Mouse (Mus musculus): ENCODE measurements around the gene Gm20388. TPM values are rescaled to one million over a fixed set of nuclear protein-coding genes. Genes with fewer than 3 reads are reported as not detected.
"Not testable (repeated sequence)": the region's sequence is repeated elsewhere in the genome, so short reads cannot be mapped to it uniquely, and the experiment has no call there.

The Gm20388 gene
- polyA plus RNA-seq, 1 experiment: 28.1 TPM

DNA sequence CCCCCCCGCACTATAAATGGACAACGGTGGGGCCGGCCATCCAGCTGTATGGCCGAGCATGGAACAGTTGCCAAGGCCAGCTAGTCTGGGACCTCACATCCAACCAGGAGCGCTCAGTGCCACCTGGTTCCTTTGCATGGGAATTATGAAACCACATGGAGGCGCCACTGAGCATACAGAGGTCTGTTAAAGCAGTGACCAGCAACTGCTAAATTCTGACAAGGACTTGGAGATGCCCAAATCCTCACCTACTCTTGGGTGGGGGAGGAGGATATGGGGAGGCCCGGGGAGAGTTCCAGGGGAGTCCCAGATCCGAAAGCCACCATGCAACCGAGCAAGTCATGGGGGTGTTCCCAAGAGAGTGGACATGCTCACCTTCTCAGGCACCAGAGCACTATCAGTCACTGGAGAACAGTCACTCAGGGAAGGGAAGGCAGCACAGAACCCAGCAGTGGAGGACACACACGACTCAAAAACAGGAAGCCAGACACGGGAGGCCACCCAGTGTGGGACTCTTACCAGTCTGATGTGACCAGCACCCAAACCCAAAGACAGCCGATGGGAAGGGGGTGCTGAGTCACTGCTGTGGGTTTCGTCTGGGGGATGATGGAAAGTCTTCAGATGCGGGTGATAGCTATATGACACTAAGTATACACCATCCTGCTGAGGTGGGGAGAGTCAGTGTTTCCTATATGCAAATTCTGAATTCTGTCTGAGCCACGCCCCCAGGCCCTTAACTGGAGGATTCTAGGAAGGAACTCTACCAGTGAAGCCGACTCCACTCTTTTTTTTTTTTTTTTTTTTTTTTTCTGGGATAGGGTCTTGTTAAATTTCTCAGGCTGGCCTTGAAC is 422.0 kb downstream of the Gm20388 start:
- H3K4me3 ChIP-seq (ENCODE audit: low read depth, low read length): no peak overlapping the region
- H3K9me3 ChIP-seq (replicated peaks; ENCODE audit: control insufficient read depth, insufficient read depth, low read length, poor library complexity, severe bottlenecking): no peaks in the 10 kb centered on the region
- peak overlapping the region; percentile 71 for H3K27ac ChIP-seq (ENCODE audit: insufficient read depth, low read length)
- no peaks in the 10 kb centered on the region for H3K36me3 ChIP-seq (ENCODE audit: control insufficient read depth, insufficient read depth, low read length, poor library complexity, severe bottlenecking)
- no peak overlapping the region; the same call in 1 of the 2 replicates for H3K9ac ChIP-seq (ENCODE audit: low read depth, poor library complexity, severe bottlenecking)
- peaks cover 28% of the 10 kb centered on the region for H3K4me1 ChIP-seq (ENCODE audit: control insufficient read depth, insufficient read depth, low read length)
- H3K27me3 ChIP-seq (ENCODE audit: control insufficient read depth, insufficient read depth, low read length, poor library complexity, severe bottlenecking): no peaks in the 10 kb centered on the region
- TF ChIP-seq POLR2A (IDR thresholded peaks at IDR 0.05; ENCODE audit: insufficient read depth, low read length) (no peak), CTCF (IDR thresholded peaks at IDR 0.05; ENCODE audit: low read depth, low read length) (peak; percentile 51)

GRCm38 (mm10) chr8:120333681-120334080 is 423.0 kb downstream of the Gm20388 start:
- Histone ChIP-seq H3K27ac (ENCODE audit: insufficient read depth, low read length) (peak overlapping the region; percentile 84), H3K4me1 (ENCODE audit: control insufficient read depth, insufficient read depth, low read length) (peaks cover 29% of the 10 kb centered on the region), H3K4me3 (ENCODE audit: low read depth, low read length) (no peak overlapping the region), H3K9me3 (replicated peaks; ENCODE audit: control insufficient read depth, insufficient read depth, low read length, poor library complexity, severe bottlenecking) (no peaks in the 10 kb centered on the region), H3K9ac (ENCODE audit: low read depth, poor library complexity, severe bottlenecking) (no peak overlapping the region), H3K27me3 (ENCODE audit: control insufficient read depth, insufficient read depth, low read length, poor library complexity, severe bottlenecking) (no peaks in the 10 kb centered on the region), H3K36me3 (ENCODE audit: control insufficient read depth, insufficient read depth, low read length, poor library complexity, severe bottlenecking) (no peaks in the 10 kb centered on the region)
- no peak for TF ChIP-seq CTCF (IDR thresholded peaks at IDR 0.05; ENCODE audit: low read depth, low read length)
- peak; percentile 84 for TF ChIP-seq EP300 (IDR thresholded peaks at IDR 0.05; ENCODE audit: insufficient read depth, low read depth, low read length)
- no peak for TF ChIP-seq POLR2A (IDR thresholded peaks at IDR 0.05; ENCODE audit: insufficient read depth, low read length)

DNA sequence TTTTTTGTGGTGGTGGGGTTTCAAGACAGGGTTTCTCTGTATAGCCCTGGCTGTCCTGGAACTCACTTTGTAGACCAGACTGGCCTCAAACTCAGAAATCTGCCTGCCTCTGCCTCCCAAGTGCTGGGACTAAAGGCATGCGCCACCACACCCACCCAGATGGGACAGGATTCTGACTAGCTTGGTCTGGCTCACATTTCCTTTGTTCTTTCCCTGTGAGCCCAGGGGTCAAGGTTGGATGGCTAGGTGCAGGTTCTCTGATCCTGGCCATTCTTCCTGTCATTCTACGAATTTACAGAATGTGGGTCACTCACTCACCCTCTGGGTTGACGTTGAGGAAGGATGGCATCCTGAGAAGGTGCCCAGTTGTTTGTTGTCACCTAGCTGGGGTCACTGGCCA is 423.6 kb downstream of the Gm20388 start:
- not testable (repeated sequence) for H3K9me3 ChIP-seq (replicated peaks; ENCODE audit: control insufficient read depth, insufficient read depth, low read length, poor library complexity, severe bottlenecking); H3K36me3 ChIP-seq (ENCODE audit: control insufficient read depth, insufficient read depth, low read length, poor library complexity, severe bottlenecking); H3K9ac ChIP-seq (ENCODE audit: low read depth, poor library complexity, severe bottlenecking); H3K27me3 ChIP-seq (ENCODE audit: control insufficient read depth, insufficient read depth, low read length, poor library complexity, severe bottlenecking); H3K4me3 ChIP-seq (ENCODE audit: low read depth, low read length)
- TF ChIP-seq EP300 (IDR thresholded peaks at IDR 0.05; ENCODE audit: insufficient read depth, low read depth, low read length): peak; percentile 88
- H3K27ac ChIP-seq (ENCODE audit: insufficient read depth, low read length): peak overlapping the region; percentile 99
- H3K4me1 ChIP-seq (ENCODE audit: control insufficient read depth, insufficient read depth, low read length): peaks cover 27% of the 10 kb centered on the region

DNA sequence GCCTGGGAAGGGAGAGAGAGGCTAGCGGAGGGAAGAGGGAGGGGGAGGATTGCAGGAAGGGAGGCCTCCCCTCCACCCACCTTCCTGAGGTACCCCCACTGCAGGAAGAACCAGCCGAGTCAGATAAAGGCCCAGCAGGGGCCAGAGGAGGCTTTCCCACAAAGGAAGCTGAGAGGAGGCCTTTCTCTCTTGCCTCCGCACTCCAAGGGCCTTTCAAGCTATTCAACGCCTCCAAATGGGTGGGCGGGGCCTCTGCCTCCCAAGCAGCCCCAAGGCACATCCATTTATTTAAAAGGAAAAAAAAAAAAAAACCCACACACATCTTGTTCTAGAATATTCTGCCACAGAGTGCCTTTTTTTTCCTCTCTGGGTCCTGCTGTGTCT is 424.2 kb downstream of the Gm20388 start:
- Histone ChIP-seq H3K9me3 (replicated peaks; ENCODE audit: control insufficient read depth, insufficient read depth, low read length, poor library complexity, severe bottlenecking) (0 out of 2 replicates have a peak, but pooled peaks cover 5% of the 10 kb centered on the region), H3K9ac (ENCODE audit: low read depth, poor library complexity, severe bottlenecking) (peak overlapping the region; percentile 63; the same call in 1 of the 2 replicates), H3K4me1 (ENCODE audit: control insufficient read depth, insufficient read depth, low read length) (peaks cover 27% of the 10 kb centered on the region), H3K27me3 (ENCODE audit: control insufficient read depth, insufficient read depth, low read length, poor library complexity, severe bottlenecking) (no peaks in the 10 kb centered on the region), H3K27ac (ENCODE audit: insufficient read depth, low read length) (peak overlapping the region; percentile 99), H3K36me3 (ENCODE audit: control insufficient read depth, insufficient read depth, low read length, poor library complexity, severe bottlenecking) (no peaks in the 10 kb centered on the region), H3K4me3 (ENCODE audit: low read depth, low read length) (no peak overlapping the region)
- peak; percentile 96 for TF ChIP-seq EP300 (IDR thresholded peaks at IDR 0.05; ENCODE audit: insufficient read depth, low read depth, low read length)
- TF ChIP-seq CTCF (IDR thresholded peaks at IDR 0.05; ENCODE audit: low read depth, low read length): no peak
- no peak for TF ChIP-seq POLR2A (IDR thresholded peaks at IDR 0.05; ENCODE audit: insufficient read depth, low read length)

GRCm38 (mm10) chr8:120335262-120336086 is 424.8 kb downstream of the Gm20388 start:
- Histone ChIP-seq H3K36me3 (ENCODE audit: control insufficient read depth, insufficient read depth, low read length, poor library complexity, severe bottlenecking) (no peaks in the 10 kb centered on the region), H3K27me3 (ENCODE audit: control insufficient read depth, insufficient read depth, low read length, poor library complexity, severe bottlenecking) (no peaks in the 10 kb centered on the region), H3K4me3 (ENCODE audit: low read depth, low read length) (peak overlapping the region; percentile 43), H3K27ac (ENCODE audit: insufficient read depth, low read length) (peak overlapping the region; percentile 96), H3K4me1 (ENCODE audit: control insufficient read depth, insufficient read depth, low read length) (peaks cover 27% of the 10 kb centered on the region), H3K9ac (ENCODE audit: low read depth, poor library complexity, severe bottlenecking) (peak overlapping the region; percentile 63), H3K9me3 (replicated peaks; ENCODE audit: control insufficient read depth, insufficient read depth, low read length, poor library complexity, severe bottlenecking) (0 out of 2 replicates have a peak, but pooled peaks cover 5% of the 10 kb centered on the region)
- no peak for TF ChIP-seq CTCF (IDR thresholded peaks at IDR 0.05; ENCODE audit: low read depth, low read length)
- no peak for TF ChIP-seq POLR2A (IDR thresholded peaks at IDR 0.05; ENCODE audit: insufficient read depth, low read length)
- TF ChIP-seq EP300 (IDR thresholded peaks at IDR 0.05; ENCODE audit: insufficient read depth, low read depth, low read length): no peak

DNA sequence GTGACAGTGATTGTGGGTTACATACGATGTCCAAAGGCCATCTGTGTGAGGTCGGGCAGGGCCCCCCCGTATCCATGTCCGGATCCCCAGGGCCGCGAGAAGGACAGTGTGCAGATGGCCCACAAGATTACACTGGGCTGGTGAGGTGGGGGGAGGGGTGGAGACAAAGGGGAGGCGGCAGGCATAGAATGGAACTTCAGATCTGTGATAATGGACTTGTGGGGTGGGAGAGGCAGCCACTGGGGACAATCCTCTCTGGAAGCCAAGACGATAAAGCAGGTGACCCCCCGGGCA is 425.4 kb downstream of the Gm20388 start:
- no peaks in the 10 kb centered on the region for H3K27me3 ChIP-seq (ENCODE audit: control insufficient read depth, insufficient read depth, low read length, poor library complexity, severe bottlenecking)
- TF ChIP-seq CTCF (IDR thresholded peaks at IDR 0.05; ENCODE audit: low read depth, low read length) (no peak), EP300 (IDR thresholded peaks at IDR 0.05; ENCODE audit: insufficient read depth, low read depth, low read length) (peak; percentile 93), POLR2A (IDR thresholded peaks at IDR 0.05; ENCODE audit: insufficient read depth, low read length) (no peak)
- H3K36me3 ChIP-seq (ENCODE audit: control insufficient read depth, insufficient read depth, low read length, poor library complexity, severe bottlenecking): no peaks in the 10 kb centered on the region
- 0 out of 2 replicates have a peak, but pooled peaks cover 5% of the 10 kb centered on the region for H3K9me3 ChIP-seq (replicated peaks; ENCODE audit: control insufficient read depth, insufficient read depth, low read length, poor library complexity, severe bottlenecking)
- H3K9ac ChIP-seq (ENCODE audit: low read depth, poor library complexity, severe bottlenecking): peak overlapping the region; percentile 63
- peak overlapping the region; percentile 96 for H3K27ac ChIP-seq (ENCODE audit: insufficient read depth, low read length)
- H3K4me3 ChIP-seq (ENCODE audit: low read depth, low read length): peak overlapping the region; percentile 43
- H3K4me1 ChIP-seq (ENCODE audit: control insufficient read depth, insufficient read depth, low read length): peaks cover 30% of the 10 kb centered on the region

Data from ES-Bruce4 (cell line).